Mouse (Mus musculus): ENCODE measurements around the gene Phf3.
"Not testable (repeated sequence)": the region's sequence is repeated elsewhere in the genome, so short reads cannot be mapped to it uniquely, and the experiment has no call there.

The Phf3 gene

DNA sequence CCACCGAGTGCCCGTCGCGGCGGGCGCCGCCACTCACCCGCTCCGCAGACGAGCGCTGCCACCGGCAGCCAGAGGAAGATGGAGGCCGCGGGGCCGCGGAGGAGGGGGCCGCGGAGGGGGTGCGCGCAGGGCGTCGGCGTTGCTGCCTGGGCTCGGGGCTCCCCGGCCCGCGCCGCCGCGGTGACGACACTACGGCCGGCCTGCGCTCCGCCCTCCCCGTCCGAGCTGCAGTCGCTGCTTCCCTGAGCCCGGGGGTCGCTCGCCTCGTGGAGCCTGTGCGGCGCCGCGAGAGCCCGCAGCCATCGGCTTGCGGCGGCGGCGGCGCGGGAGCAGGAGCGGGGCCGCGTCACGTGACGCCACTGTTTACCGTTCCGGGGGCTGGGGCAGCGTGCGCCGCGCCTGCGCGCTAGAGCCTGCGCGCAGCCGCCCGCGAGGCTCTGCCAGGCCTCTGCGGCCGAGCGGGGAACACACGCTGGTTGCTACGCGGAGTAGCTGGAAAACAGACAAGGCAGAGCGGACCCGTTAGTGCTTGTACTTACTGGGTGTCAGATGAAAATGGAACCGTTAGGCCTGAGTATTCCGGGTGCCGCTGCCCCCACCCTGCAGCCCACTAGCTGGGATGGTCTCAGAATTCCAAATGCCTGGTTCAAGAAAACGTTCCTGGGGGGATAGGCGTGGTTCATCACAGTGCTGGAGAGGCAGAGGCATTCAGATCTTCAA is at the start of gene Phf3:
Gene Phf3, minus strand, starts transcription at position 381 of the 720 bp plus-strand sequence.
- DNase-seq, result peak; percentile 91

DNA sequence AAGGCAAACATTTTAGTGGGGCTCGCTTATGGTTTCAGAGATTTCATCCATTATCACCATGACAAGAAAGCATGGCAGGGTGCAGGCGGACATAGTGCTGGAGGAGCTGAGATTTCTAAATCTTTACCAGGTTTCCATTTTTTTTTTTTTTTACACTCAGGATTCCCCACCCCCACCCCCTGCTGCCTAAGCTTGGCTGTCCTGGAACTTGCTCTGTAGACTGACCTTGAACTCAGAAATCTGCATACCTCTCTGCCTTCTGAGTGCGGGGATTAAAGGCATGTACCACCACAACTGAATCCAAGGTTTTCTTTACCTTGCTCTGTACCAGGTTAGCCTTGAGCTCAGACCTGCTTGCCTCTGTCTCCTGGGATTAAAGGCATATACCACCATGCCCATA is 48.5 kb upstream of the Phf3 start:
- DNase-seq, result no peak

DNA sequence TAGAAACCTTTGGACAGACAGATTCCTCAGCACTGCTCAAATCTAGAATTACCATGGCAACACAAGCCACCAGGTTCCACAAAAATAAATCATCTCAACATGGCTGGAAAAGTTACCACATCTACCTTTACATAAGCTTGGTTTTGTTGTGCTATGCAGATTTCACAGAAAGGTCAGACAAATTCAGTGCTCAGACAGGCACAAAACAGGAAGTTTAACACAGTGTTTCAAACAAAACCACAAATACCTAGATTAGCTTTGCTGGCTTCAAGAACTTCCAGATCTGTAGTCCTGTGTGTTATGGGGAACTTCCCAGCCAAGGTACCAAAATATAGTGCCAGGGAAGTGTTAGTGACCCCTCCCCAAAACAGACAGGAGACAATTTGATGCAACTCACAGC is 47.5 kb upstream of the Phf3 start:
- DNase-seq, result peak; percentile 22

DNA sequence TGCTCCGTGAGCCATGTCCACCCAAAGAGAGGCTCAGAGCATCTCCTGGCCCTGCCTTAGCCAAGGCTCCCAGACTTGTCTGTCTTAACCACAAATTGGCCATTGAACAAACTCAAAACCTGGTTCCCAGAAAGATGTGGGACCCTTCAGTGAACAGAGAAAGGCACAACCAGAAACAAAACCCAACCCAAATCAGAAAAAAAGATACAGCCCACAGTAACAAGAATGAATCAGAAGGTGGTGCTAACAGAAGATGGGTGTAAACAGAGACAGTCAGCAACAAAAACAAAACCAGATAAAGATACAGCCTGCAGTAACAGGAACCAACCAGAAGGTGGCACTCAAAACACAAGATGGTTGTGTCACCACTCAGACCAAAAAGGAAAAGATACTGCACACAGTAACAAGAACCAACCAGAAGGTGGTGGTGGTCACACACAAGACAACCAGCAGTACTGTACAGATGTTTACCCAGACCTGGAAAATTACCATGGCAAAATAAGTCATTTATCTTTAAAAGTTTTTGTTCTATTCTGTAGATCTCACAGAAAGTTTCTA is 47.0 kb upstream of the Phf3 start:
- peak; percentile 58 for DNase-seq

DNA sequence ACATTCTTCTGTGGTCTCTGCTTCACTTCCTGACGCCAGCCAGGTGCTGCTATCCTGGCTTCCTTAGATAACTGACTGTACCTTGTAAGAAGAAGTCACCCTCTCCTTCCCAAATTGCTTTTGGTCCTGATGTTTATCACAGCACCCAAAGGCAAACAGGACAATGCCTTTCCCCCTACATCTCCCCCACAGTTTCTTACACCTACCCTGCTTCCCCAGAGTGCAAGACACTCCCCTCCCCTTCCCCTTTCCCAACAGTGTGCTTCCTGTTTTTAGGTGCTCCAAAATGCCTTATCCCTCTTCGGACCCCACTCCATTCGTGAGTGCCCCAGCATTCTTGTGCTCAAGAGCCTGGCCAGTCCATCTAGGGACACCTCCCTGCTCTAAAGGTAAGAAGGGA is 36.5 kb upstream of the Phf3 start:
- no peak for DNase-seq

DNA sequence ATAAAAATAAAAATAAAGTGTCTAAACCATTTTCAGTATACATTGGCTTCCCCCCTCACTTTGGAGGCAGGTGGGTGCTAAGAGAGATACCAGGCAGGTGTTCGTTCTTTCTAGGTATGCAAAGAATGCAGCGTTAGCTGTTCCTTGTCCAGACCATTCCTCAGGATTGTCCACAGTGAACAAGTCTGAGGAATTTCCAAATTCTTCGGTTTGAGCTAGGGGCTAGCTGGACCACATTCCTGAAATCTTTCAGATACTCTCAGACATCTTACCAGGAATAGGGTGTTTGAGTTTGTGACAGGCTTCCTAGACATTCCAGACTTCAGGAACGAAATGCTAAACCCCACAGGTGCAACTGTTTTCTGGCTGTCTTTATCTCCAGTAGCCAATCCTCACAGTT is 35.1 kb upstream of the Phf3 start:
- no peak for DNase-seq

DNA sequence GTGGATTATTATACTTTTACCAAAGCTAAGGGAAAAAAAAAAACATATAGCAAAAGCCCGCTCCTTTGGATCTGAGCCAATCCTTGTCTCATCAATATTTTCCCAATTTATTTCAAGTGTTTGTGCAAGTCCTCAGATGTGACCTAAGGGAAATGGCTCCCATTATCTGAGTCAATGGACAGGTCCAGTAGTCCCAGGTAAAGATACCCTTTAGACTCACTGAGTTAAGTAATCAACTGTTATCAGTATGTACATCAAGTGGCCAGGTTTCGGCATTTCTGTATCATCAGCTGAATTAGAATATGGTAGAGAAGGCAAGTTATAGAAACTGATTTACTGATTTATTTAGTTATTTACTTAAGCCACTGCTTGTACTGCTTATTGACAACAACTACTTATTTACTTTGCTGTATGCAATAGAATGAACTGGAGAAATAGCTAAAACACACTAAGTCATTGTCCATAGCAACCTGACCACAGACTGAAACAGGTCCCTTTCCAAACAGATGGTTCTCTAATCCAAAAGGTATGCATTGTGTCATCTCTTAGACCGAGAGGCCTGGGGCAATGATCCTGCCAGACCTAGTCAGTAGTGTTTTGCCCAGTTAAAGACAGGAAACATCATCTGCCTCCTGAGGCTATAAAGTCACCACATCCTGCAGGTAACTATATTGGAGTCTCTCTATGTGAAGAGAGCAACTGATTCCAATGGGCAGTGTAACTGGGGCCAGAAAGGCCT is 29.9 kb upstream of the Phf3 start:
- DNase-seq, result no peak

DNA sequence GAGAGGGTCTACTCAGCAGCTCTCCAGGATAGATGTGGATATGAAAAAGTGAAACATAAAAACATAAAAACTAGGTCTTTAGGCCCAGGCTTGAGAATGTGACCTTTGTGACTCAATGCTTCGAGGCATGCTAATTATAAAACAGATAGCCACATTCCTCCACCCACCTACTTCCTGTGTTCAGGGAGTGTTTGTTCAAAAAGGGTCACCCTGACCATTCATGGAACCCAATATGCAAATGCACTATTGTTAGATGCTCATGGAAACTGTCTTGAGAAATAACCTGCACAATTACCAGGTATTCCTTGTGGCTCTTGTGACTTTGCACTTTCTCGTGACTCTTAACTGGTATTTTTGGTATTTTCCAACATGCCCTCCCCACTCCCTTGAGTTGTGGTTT is 25.0 kb upstream of the Phf3 start:
- no peak for DNase-seq

DNA sequence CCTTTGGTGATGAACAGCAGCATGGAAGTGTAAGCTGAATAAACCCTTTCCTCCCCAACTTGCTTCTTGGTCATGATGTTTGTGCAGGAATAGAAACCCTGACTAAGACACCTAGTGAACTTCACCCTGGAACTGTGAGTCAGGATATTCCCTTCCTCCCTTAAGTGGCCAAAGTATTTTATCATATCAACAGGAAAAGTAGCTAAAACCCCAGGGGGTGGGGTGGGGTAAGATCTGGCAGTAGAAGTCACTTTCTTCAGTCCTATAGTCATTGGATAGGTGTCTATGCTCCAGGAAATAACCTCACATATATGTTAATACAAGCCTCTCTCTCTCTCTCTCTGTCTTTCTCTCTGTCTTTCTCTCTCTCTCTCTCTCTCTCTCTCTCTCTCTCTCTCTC is 21.6 kb upstream of the Phf3 start:
- DNase-seq, result not testable (repeated sequence)

DNA sequence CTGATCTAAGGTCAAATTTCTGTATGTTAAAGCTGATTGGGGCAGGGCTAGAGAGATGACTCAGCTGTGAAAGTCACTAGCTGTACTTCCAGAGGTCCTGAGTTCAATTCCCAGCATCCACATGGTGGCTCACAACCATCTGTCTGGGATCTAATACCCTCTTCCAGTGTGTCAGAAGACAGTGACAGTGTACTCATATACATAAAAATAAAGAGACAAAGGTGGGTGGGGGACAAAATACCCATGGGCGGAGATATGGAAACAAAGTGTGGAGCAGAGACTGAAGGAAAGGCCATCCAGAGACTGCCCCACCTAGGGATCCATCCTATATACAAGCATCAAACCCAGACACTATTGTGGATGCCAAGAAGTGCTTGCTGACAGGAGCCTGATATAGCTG is 10.1 kb upstream of the Phf3 start:
- DNase-seq, result not testable (repeated sequence)

DNA sequence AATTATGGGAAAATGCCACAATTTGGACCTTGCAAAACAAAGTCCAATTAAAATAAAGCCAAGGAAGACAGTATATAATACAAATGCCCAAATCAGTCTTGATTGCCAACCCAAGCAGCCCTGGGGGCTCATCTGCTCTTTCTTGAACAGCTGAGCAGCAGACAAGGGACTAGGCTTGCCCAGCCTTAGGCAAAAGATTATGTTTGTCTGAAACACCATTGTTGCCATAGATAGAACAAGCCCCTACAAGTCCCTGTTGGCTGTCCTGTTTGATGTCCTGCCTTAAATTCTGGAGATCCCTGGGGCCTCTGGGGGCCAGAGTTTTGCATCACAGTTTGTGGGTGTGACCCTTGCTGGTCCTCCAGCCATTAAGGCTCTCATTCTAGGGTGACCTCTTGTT is 2.0 kb upstream of the Phf3 start:
- DNase-seq, result no peak

DNA sequence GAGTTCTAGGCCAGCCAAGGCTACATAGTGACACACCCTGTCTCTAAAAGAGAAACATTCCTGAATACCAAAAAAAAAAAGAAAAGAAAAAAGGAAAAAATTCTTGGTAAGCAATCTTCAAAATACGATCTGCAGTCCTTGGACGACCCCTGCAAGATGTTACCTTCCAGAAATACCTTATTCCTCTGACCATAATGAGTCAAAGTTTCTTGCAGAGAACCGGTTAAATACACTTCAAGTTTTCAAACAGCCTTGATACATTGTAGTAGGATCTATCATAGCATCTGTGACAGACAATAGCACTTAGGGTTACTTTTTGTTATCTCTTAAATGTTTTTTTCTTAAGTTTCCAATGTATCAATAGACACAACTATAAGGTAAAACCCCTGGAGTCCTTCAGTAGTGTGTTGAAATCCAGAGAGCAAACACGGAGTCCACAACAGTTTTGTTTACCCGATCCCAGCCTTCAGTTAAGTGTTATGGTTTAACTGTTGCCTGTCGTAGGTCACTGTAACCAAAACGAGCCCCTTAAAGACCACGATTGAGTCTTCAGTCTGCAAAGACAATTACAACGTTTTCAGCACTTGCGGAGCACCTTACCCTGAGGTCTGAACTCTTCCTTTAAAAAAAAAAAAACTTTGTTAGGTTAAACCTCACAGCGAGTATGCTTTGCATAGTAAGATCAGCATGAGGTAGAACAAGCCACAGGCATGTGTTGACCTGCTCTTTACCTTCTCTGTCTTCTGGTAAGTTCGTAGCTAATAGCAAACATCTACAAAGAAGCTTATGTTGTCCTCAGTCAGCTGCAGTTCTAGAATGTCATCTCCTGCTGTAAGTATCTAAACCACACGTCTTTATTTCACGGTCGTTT is 775 bp upstream of the Phf3 start:
- DNase-seq, result no peak

DNA sequence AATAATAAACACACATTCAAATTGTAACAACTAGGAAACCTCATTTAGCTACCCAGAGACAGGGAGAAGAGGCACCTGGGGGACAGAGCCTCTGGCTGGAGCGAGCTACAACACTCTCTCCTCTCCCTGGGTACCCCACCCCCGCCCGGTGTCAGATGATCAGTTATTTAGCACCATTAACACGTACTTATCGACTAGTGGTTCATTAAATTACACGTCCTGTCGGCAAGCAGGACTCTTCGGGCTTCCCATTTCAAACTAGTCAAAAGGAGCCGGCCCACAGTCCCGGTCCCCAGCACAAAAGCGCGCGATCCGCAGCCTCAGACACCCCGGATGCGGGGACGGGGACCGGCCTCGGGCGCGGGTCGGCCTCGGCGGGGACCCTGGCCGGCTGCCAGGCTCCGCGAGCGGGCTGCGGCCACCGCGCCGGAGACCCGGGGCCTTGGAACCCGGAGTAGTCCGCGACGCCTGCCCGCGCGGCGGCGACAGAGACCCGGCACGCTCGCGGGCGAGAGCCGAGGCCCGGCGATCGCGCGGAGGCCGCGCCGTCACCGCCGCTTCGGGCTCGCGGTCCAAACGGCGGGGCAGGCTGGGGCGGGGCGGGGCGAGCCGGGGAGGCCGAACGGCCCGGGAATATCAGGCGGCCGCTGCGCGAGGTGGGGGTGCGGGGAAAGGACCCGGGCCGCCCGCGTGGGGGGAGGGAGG is 733 bp downstream of the Phf3 start:
- DNase-seq, result peak; percentile 54

DNA sequence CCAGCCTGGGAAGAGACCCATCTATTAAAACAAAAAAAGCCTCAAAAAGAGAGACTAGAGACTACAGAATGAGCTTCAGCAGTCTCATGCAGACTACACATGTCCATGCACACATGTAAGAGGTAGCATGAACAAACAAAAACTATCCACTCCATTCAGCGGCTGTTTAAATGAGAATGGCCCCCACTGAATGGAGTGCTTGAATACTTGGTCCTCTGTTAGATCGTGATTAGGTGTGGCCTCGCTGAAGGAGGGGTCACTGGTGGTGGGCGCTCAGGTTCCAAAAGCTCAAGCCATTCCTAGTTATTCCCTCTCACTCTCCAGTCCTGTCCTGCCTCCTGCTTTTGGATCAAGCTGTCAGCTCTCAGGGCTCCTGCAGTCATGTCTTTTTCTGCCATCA is 5.9 kb downstream of the Phf3 start:
- DNase-seq, result no peak

DNA sequence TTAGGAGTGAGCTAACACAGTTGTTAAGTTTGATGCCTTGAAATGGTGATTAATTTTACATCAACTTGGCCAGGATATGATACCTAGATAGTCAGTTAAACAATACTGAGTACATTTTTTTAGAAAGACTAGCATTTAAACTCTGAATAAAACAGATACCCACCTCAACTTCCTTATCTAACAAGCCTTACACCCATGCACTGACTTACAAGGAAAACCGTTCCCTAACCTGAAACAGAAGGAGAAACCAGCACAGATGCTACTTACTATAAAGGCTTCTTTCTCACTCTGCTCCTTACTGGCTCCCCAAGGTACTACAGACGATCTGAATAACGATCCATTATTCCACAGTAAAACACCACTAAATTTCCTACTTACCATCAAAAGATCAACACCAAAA is 21.2 kb downstream of the Phf3 start:
- DNase-seq, result no peak

DNA sequence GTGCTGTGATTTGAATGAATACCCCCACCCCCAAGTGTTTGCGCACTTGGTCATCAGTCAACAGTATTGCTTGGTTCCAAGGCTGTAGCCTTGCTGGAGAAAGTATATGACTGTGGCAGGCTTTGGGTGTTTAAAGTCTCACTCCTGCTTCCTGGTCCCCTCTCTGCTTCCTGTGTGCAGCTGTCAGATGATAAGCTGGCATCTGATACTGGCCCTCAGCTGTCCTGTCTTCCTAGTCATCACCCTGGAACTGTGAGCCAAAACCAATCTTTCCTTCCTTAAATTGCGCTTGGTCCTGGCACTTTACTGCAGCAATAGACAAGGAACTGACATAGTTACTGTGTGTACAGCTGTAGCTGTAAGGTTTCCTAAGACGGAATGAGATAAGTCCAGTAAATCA is 21.8 kb downstream of the Phf3 start:
- no peak for DNase-seq

DNA sequence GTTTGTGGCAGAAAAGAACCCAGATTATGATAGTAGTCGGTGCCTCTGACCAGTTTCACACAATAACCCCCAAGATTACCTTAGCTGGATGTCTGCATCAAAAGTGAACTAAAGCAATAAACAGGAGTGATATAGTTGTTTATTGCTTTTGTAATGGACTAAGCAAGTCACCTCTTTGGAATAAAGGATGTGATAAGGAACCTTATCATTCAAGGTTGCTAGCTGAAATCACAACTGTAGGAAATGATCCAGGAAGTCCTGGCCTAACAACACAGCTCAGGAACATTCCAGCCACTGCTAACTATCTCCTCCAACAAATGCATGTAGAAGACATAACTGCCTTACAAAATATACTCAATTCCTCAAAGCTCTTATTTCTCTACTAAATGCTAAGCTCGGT is 22.8 kb downstream of the Phf3 start:
- no peak for DNase-seq

DNA sequence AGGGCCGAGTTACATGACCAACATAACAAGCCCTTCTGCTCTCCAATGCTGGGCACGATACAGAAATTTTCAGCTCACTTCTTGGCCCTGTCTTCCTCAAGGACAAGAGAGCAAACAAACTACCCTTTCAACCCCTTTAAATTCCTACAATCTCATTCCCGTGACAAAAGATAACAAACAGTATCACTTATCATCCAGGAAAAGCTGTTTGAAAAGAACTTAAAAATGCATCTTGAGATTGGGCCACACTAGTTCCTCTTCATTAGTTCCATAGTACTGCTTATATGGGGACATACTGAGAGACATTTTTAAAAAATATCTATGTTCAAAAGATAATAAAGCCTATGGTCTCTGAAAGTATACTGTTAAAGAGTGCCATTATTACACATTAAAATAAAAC is 23.8 kb downstream of the Phf3 start:
- no peak for DNase-seq

DNA sequence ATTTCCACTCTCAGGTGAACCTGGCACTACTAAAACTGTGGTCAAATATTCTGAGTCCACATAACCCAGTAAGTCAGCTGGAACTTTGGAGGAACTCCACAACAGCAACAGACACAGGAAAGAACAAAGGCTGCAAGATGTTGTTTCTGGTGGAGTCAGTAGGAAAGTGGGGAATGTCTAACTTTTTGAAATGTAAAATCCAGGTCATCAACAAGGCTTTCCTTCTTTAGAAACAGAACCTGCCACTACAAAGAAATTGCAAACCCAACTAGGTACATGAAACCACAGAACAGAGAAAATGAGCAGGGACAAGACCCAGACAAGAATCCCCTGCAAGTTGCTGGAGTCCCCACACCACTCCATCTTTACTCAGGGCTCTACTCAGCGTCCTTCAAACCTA is 26.0 kb downstream of the Phf3 start:
- DNase-seq, result no peak

DNA sequence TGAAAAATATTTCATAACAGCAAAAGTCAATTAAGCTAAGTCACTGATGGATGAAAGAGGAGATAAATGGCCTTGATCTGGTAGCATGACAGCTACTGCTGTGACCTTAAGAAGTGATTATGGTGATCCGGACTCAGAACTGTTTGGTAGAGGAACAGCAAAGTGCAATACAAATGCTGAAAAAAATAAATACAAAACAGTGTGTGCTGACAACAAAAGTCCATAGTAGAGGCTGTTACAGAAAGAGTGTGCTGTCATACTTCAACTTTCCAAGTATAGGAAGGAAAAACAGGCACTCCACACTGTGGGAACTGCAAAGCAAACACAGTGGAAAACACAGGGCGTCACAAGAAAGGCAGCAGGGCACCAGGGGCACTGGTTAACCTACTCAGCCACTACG is 34.1 kb downstream of the Phf3 start:
- peak; percentile 39 for DNase-seq

DNA sequence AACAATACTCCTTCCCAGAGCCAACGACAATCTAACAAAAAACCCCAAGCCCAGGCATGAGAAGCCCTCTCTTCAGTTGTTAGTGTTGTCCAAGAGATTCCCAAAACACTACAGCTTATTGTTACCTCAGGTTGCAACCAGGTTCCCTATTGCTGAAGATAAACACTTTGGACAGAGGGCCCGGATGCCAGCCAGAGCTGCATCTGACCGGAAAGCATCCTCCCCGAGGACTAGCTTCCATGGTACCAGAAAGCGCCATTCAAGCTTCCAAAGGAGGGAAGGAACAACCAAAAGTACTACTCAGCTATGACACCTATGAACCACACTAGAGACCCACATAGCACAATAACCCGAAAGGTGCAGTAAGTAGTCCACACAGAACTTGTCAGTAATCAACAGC is 38.2 kb downstream of the Phf3 start:
- DNase-seq, result no peak

DNA sequence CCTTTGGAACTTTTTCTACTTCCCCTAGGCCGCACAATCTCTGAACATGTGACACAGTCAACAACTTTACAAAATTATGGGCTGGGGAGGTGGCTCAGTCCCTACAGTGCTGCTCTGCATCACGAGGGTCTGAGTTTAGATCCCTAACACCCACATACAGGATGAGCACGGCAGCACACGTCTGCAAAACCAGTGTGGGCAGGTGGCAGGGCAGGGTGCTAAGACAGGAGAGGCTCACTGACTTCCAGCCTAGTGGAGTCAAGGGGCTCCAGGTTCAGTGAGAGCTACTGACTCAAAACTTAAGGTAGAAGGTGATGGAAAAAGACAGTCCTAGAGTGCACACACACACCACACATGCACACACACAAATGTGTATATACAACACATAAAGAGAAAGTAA is 40.9 kb downstream of the Phf3 start:
- no peak for DNase-seq

DNA sequence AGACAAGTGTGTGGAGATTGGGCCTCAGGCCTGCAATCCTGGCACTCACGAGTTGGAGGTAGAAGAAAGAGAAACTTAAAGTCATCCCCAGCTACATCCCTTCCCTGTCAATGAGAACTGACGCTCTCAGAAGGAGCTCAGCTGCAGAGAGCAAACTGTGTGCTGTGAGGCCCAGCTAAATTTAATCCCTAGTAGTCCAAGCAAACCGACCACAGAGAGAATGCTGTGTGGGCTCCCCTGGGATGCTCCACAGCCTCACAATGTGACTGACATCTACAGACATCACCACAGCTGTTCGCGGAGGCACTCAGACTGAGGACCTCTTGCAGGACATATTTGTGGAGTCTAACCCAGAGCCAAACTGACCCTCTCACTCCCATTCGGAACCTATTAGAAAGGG is 54.3 kb downstream of the Phf3 start:
- DNase-seq, result no peak

Data from lung, postnatal 36 days (tissue).